ENCODE assay signal across 8 mouse cellular contexts in genomic region chr14:103345858-103346728, GRCm38 (mm10). TPM values are rescaled to one million over a fixed set of nuclear protein-coding genes. Genes with fewer than 3 reads are reported as not detected.
A peak's percentile ranks its signal among the peaks of the same experiment; 100 is the strongest.
DNase-seq lines count a peak whose midpoint lies in the region; ATAC-seq and TF ChIP-seq lines count a peak whose summit lies in the region.

No protein-coding gene starts in this region.

- peak; percentile 29 for TF ChIP-seq CTCF in forebrain, postnatal 0 days (IDR thresholded peaks at IDR 0.05; ENCODE audit: low read depth)
- TF ChIP-seq CTCF in spleen, adult 2 months (IDR thresholded peaks at IDR 0.05; ENCODE audit: extremely low read depth, insufficient read depth, insufficient read length, insufficient replicate concordance): 0 out of 2 replicates have a peak, but pooled peaks have one; percentile 3

- H3K4me2 ChIP-seq in forebrain, postnatal 0 days (ENCODE audit: low read depth): peak overlapping the region; percentile 52
- H3K4me2 ChIP-seq in hindbrain, embryonic 15.5 days: peak overlapping the region; percentile 75

- H3K36me3 ChIP-seq in forebrain, postnatal 0 days (ENCODE audit: insufficient read depth): no peaks in the 10 kb centered on the region
- no peaks in the 10 kb centered on the region for H3K36me3 ChIP-seq in hindbrain, embryonic 15.5 days
- no peaks in the 10 kb centered on the region for H3K36me3 ChIP-seq in spleen, adult 2 months (ENCODE audit: control insufficient read depth, insufficient read depth, low read length)

- H3K9me3 ChIP-seq in forebrain, postnatal 0 days (ENCODE audit: low read length): no peaks in the 10 kb centered on the region
- no peaks in the 10 kb centered on the region for H3K9me3 ChIP-seq in hindbrain, embryonic 15.5 days

- H3K4me3 ChIP-seq in forebrain, postnatal 0 days (ENCODE audit: low read depth, low read length): peak overlapping the region; percentile 84
- H3K4me3 ChIP-seq in hindbrain, embryonic 15.5 days: peak overlapping the region; percentile 89
- H3K4me3 ChIP-seq in spleen, adult 2 months (ENCODE audit: extremely low read depth, insufficient read depth, insufficient read length): peak overlapping the region; percentile 76

- no peaks in the 10 kb centered on the region for H3K27me3 ChIP-seq in forebrain, postnatal 0 days (ENCODE audit: insufficient read depth, low read length)
- H3K27me3 ChIP-seq in hindbrain, embryonic 15.5 days: no peaks in the 10 kb centered on the region
- no peaks in the 10 kb centered on the region for H3K27me3 ChIP-seq in spleen, adult 2 months (ENCODE audit: control insufficient read depth, insufficient read depth, low read length)

- peak overlapping the region; percentile 83 for H3K9ac ChIP-seq in forebrain, postnatal 0 days
- peak overlapping the region; percentile 96 for H3K9ac ChIP-seq in hindbrain, embryonic 15.5 days

- H3K27ac ChIP-seq in forebrain, postnatal 0 days (ENCODE audit: low read depth, low read length): peak overlapping the region; percentile 97
- H3K27ac ChIP-seq in hindbrain, embryonic 15.5 days (replicated peaks): peak overlapping the region; percentile 99
- H3K27ac ChIP-seq in spleen, adult 2 months (ENCODE audit: insufficient read depth, low read length): peak overlapping the region; percentile 87

- WGBS in forebrain, postnatal 0 days: under 1% methylated on average over 68 of the region's 83 CpGs
- WGBS in hindbrain, embryonic 15.5 days: under 1% methylated on average over 50 of the region's 83 CpGs
- under 1% methylated on average over 67 of the region's 83 CpGs for WGBS in spleen, adult 2 months

- intact Hi-C loops in left cerebral cortex, postnatal 14 days (cut with DNase I): loop anchor here (5.0 kb wide), 1 partner anchor 126 kb away; no protein-coding TSS in a partner anchor

- peaks cover 22% of the 10 kb centered on the region for H3K4me1 ChIP-seq in forebrain, postnatal 0 days (ENCODE audit: insufficient read depth)
- H3K4me1 ChIP-seq in hindbrain, embryonic 15.5 days (replicated peaks): peaks cover 53% of the 10 kb centered on the region
- H3K4me1 ChIP-seq in spleen, adult 2 months (ENCODE audit: control insufficient read depth, insufficient read depth, insufficient read length): peaks cover 2% of the 10 kb centered on the region

- no peak for TF ChIP-seq POLR2A in spleen, adult 2 months (IDR thresholded peaks at IDR 0.05; ENCODE audit: low read depth, low read length)

- ATAC-seq in forebrain, postnatal 0 days: peak; percentile 68
- peak; percentile 36 for ATAC-seq in hindbrain, embryonic 15.5 days (ENCODE audit: low FRiP score, low read depth)
- ATAC-seq in megakaryocyte progenitor cell, adult 5-6 weeks (replicated peaks; ENCODE audit: poor library complexity): peak; percentile 9

- DNase-seq in kidney, adult 11 months: peak; percentile 19
- DNase-seq in kidney, adult 18-20 months: no peak
- peak; percentile 44 for DNase-seq in c-Kit-positive CD71-positive TER-119-negative erythroid progenitor cells, embryonic 14.5 days (ENCODE audit: low read depth)
- peak; percentile 63 for DNase-seq in forebrain, postnatal 0 days
- DNase-seq in left cerebral cortex, postnatal 14 days (ENCODE audit: low spot score in 2 of 2): peak; percentile 41 to 52
- DNase-seq in spleen, adult 2 months (ENCODE audit: low read depth in 1 of 2, low spot score in 2 of 2): peak in 1 of 2 experiments; percentile 61

RNA-seq across cellular contexts. Expression of gene Mycbp2, which starts 0.5 kb away (rescaled TPM):
- total RNA-seq in forebrain, postnatal 0 days (2014; rRNA removed): 93.1 and 113 TPM in 2 replicates
- polyA plus RNA-seq in forebrain, postnatal 0 days (2015; fragmentation: Nextera tagmentation; extraction: Ambion mirVana): 35.2 and 49.3 TPM in 2 replicates
- polyA plus RNA-seq in hindbrain, embryonic 15.5 days (2015; fragmentation: Nextera tagmentation; extraction: Ambion mirVana): 57.0 and 57.1 TPM in 2 replicates
- 100 to 1,000 TPM; 157 to 161 TPM for total RNA-seq in left cerebral cortex, postnatal 14 days (2021)
- total RNA-seq in megakaryocyte progenitor cell, adult 5-6 weeks (2015): 55.8 and 66.9 TPM in 2 replicates
- total RNA-seq in megakaryocyte progenitor cell, adult 5-6 weeks (2017): 43.9 and 51.3 TPM in 2 replicates
- polyA plus RNA-seq in spleen, adult 2 months (2012; rRNA removed): 32.9 and 34.3 TPM in 2 replicates

Comparison
In these comparisons a context has a peak if more than half of its experiments do, and no peak if none do; other contexts are left out.
1. ATAC-seq: peak in every context shown above with its lines; median percentile 68 in forebrain, postnatal 0 days; 36 in hindbrain, embryonic 15.5 days; 9 in megakaryocyte progenitor cell, adult 5-6 weeks.